Mouse (Mus musculus) CD4-positive, CD25-positive, alpha-beta regulatory T cell, adult 9 weeks (primary cell): Measurements from ENCODE around the gene Irf7. TPM values are rescaled to one million over a fixed set of nuclear protein-coding genes. Genes with fewer than 3 reads are reported as not detected.

Experiments used
- polyA plus RNA-seq: library from polyadenylated mRNA; unstranded; fragments of 100-300 nt; shearing (Covaris generic); gene quantifications from one replicate; pipeline ENCODE4 v1.2.1, GENCODE M21; 2017

Gene Irf7
- 160 TPM for polyA plus RNA-seq

GRCm38 (mm10) chr7:141265739-141266561 lies at the start of gene Irf7:
Gene Irf7 (minus strand): TSS chr7:141266481.

GRCm38 (mm10) chr7:141291921-141292582 lies 25.8 kb upstream of the Irf7 start, which contains the start of gene Drd4:
Gene Drd4 (plus strand): TSS chr7:141292006.

GRCm38 (mm10) chr7:141278766-141279590 lies 12.7 kb upstream of the Irf7 start, which contains the start of gene Sct:
Gene Sct (minus strand): TSS chr7:141279133.

GRCm38 (mm10) chr7:141276546-141276945 lies 10.3 kb upstream of the Irf7 start, which contains the start of gene Cdhr5:
Gene Cdhr5 (minus strand): TSS chr7:141276786.

GRCm38 (mm10) chr7:141228279-141229067 lies 37.8 kb downstream of the Irf7 start, which contains the start of gene Phrf1:
Gene Phrf1 (plus strand): TSS chr7:141228784.

GRCm38 (mm10) chr7:141215101-141215879 lies 51.0 kb downstream of the Irf7 start, which contains the start of gene Rassf7:
Gene Rassf7 (plus strand): TSS chr7:141215860.

GRCm38 (mm10) chr7:141213605-141214235 lies 52.6 kb downstream of the Irf7 start, which contains the start of gene Lmntd2:
Gene Lmntd2 (minus strand): TSS chr7:141214080.

Other genes with a start within 250 kb of the Irf7 start
- not detected for gene Ifitm6, start 248.6 kb downstream of the Irf7 start, polyA plus RNA-seq
- not detected for gene Gm17387, start 237.3 kb downstream of the Irf7 start, polyA plus RNA-seq
- gene B4galnt4, start 205.4 kb downstream of the Irf7 start, polyA plus RNA-seq, result 15.5 TPM
- 411 TPM for gene Pkp3, start 188.3 kb downstream of the Irf7 start, polyA plus RNA-seq
- 274 TPM for gene Sigirr, start 165.9 kb downstream of the Irf7 start, polyA plus RNA-seq
- gene Ano9, start 148.7 kb downstream of the Irf7 start, polyA plus RNA-seq, result not detected
- gene Ptdss2, start 144.1 kb downstream of the Irf7 start, polyA plus RNA-seq, result 8.9 TPM
- 159 TPM for gene Rnh1, start 93.6 kb downstream of the Irf7 start, polyA plus RNA-seq
- 5.2 TPM for gene Hras, start 72.5 kb downstream of the Irf7 start, polyA plus RNA-seq
- gene Lrrc56, start 72.3 kb downstream of the Irf7 start, polyA plus RNA-seq, result 3.4 TPM
- 14.1 TPM for gene Lmntd2, start 52.4 kb downstream of the Irf7 start, polyA plus RNA-seq
- 29.4 TPM for gene Rassf7, start 50.6 kb downstream of the Irf7 start, polyA plus RNA-seq
- 122 TPM for gene Phrf1, start 37.7 kb downstream of the Irf7 start, polyA plus RNA-seq
- not detected for gene Cdhr5, start 10.3 kb upstream of the Irf7 start, polyA plus RNA-seq
- gene Sct, start 12.7 kb upstream of the Irf7 start, polyA plus RNA-seq, result not detected
- gene Drd4, start 25.5 kb upstream of the Irf7 start, polyA plus RNA-seq, result not detected
- 15.6 TPM for gene Deaf1, start 61.2 kb upstream of the Irf7 start, polyA plus RNA-seq
- gene Tmem80, start 61.3 kb upstream of the Irf7 start, polyA plus RNA-seq, result 48.1 TPM
- gene Eps8l2, start 72.4 kb upstream of the Irf7 start, polyA plus RNA-seq, result not detected
- gene Taldo1, start 125.7 kb upstream of the Irf7 start, polyA plus RNA-seq, result 372 TPM
- gene Gatd1, start 147.7 kb upstream of the Irf7 start, polyA plus RNA-seq, result 91.0 TPM
- gene Cend1, start 163.0 kb upstream of the Irf7 start, polyA plus RNA-seq, result 0.27 TPM
- gene Slc25a22, start 171.4 kb upstream of the Irf7 start, polyA plus RNA-seq, result 87.4 TPM
- gene Pidd1, start 177.5 kb upstream of the Irf7 start, polyA plus RNA-seq, result 16.1 TPM
- 2,295 TPM for gene Rplp2, start 180.9 kb upstream of the Irf7 start, polyA plus RNA-seq
- 109 TPM for gene Pnpla2, start 188.7 kb upstream of the Irf7 start, polyA plus RNA-seq
- gene Cracr2b, start 194.6 kb upstream of the Irf7 start, polyA plus RNA-seq, result not detected
- 8.3 TPM for gene Cd151, start 200.9 kb upstream of the Irf7 start, polyA plus RNA-seq
- 43.2 TPM for gene Polr2l, start 208.7 kb upstream of the Irf7 start, polyA plus RNA-seq
- 1.9 TPM for gene Tspan4, start 208.8 kb upstream of the Irf7 start, polyA plus RNA-seq